Comparison of ENCODE assay signal across 18 mouse cellular contexts in the genomic region with DNA sequence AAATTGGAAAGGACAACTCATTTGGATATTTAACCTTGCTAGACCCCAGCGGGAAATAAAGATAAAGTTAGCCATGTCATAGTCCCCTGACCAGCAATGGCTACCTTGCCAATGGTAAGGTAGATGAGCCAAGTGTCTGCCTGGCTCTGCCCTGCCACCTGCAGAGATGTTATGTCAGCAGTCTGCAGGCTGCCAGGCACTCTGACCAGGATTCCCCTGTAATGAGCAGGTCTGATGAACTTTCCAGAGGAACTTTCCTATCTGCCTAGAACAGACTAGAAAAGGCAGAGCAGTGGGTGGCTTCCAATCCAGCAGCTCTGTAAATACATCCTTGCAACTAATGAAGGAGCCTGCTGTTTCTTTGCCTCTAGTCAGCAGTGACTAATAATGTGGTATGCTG. TPM values are rescaled to one million over a fixed set of nuclear protein-coding genes. Genes with fewer than 3 reads are reported as not detected.
A peak's percentile ranks its signal among the peaks of the same experiment; 100 is the strongest.
DNase-seq lines count a peak whose midpoint lies in the region; ATAC-seq and TF ChIP-seq lines count a peak whose summit lies in the region.
"Had no signal": no experiment of that assay in that cellular context is flagged by ENCODE, and none has a peak within 500 bp of the region (broad histone marks: within the 10 kb centered on the region; RNA-seq: fewer than 3 reads in every experiment).

No protein-coding gene starts in this region.

- no peak overlapping the region for H3K9ac ChIP-seq in hindbrain, embryonic 16.5 days (ENCODE audit: low read depth, low read length)
- H3K9ac ChIP-seq: stomach, embryonic 15.5 days had no signal

- no peak for ATAC-seq in hindbrain, embryonic 16.5 days
- ATAC-seq: forebrain, embryonic 16.5 days had no signal

- H3K4me2 ChIP-seq in hindbrain, embryonic 16.5 days (ENCODE audit: low read length) = no peak overlapping the region
- H3K4me2 ChIP-seq: heart, embryonic 11.5 days; stomach, embryonic 15.5 days had no signal

- no peak for TF ChIP-seq POLR2A in kidney, adult 2 months (IDR thresholded peaks at IDR 0.05; ENCODE audit: low read depth, low read length)
- no peak for TF ChIP-seq POLR2A in brain, embryonic 14.5 days (IDR thresholded peaks at IDR 0.05; ENCODE audit: borderline replicate concordance, extremely low read depth, insufficient read depth, insufficient read length, poor library complexity, severe bottlenecking)
- no peak for TF ChIP-seq POLR2A in cerebellum, adult 2 months (IDR thresholded peaks at IDR 0.05; ENCODE audit: borderline replicate concordance, insufficient read depth, low read length)

- H3K9me3 ChIP-seq in hindbrain, embryonic 16.5 days (ENCODE audit: control insufficient read depth, low read length) = no peaks in the 10 kb centered on the region
- H3K9me3 ChIP-seq: embryonic facial prominence, embryonic 10.5 days; megakaryocyte, embryonic 14.5 days; stomach, embryonic 15.5 days had no signal

- peak; percentile 82 for DNase-seq in kidney, adult 2 months
- DNase-seq in kidney, postnatal 4 days = no peak
- peak; percentile 20 for DNase-seq in brain, embryonic 14.5 days (ENCODE audit: low read depth)
- peak; percentile 73 to 83 for DNase-seq in cerebellum, adult 2 months
- peak; percentile 43 for DNase-seq in gastrocnemius, postnatal 25 days
- DNase-seq in thymus, postnatal 10 days (ENCODE audit: low spot score in 2 of 2) = no peak
- DNase-seq: adrenal gland, postnatal 10 days; layer of hippocampus, adult 9-11 months; lung, adult 18-20 months; retina, postnatal 1 day; thymus, postnatal 14 days had no signal

- no peak overlapping the region for H3K4me3 ChIP-seq in kidney, adult 2 months (ENCODE audit: insufficient read depth, low read depth, low read length)
- no peak overlapping the region for H3K4me3 ChIP-seq in cerebellum, adult 2 months (replicated peaks; ENCODE audit: insufficient read depth, low read depth, low read length)
- no peak overlapping the region for H3K4me3 ChIP-seq in hindbrain, embryonic 16.5 days (ENCODE audit: low read length)
- H3K4me3 ChIP-seq: embryonic facial prominence, embryonic 10.5 days; erythroblast, embryonic 14.5 days; megakaryocyte, embryonic 14.5 days; stomach, embryonic 15.5 days had no signal

- H3K27me3 ChIP-seq in kidney, adult 2 months (replicated peaks; ENCODE audit: control insufficient read depth, insufficient read depth, low read length) = no peaks in the 10 kb centered on the region
- H3K27me3 ChIP-seq in cerebellum, adult 2 months (ENCODE audit: control insufficient read depth, insufficient read depth, low read length) = no peaks in the 10 kb centered on the region
- H3K27me3 ChIP-seq in hindbrain, embryonic 16.5 days (replicated peaks; ENCODE audit: control insufficient read depth, insufficient read depth, low read length) = no peaks in the 10 kb centered on the region
- H3K27me3 ChIP-seq: megakaryocyte, embryonic 14.5 days; stomach, embryonic 15.5 days had no signal

- peaks cover 3% of the 10 kb centered on the region; the same call in 1 of the 2 replicates for H3K4me1 ChIP-seq in kidney, adult 2 months (ENCODE audit: control insufficient read depth, insufficient read depth, low read length)
- H3K4me1 ChIP-seq in cerebellum, adult 2 months (ENCODE audit: control insufficient read depth, insufficient read depth, low read length) = peaks cover 7% of the 10 kb centered on the region; the same call in 1 of the 2 replicates
- H3K4me1 ChIP-seq in hindbrain, embryonic 16.5 days (ENCODE audit: control insufficient read depth, insufficient read depth, low read depth, low read length) = no peaks in the 10 kb centered on the region

- no peaks in the 10 kb centered on the region; the same call in 1 of the 2 replicates for H3K36me3 ChIP-seq in kidney, adult 2 months (ENCODE audit: control insufficient read depth, insufficient read depth, low read length)
- peaks cover 11% of the 10 kb centered on the region for H3K36me3 ChIP-seq in hindbrain, embryonic 16.5 days (ENCODE audit: control insufficient read depth, insufficient read depth, low read length)

- 50% methylated on average over 1 of the region's 1 CpGs for WGBS in kidney, adult 2 months
- 6% methylated on average over 1 of the region's 1 CpGs for WGBS in cerebellum, adult 2 months
- 91% methylated on average over 1 of the region's 1 CpGs for WGBS in hindbrain, embryonic 16.5 days

- peak overlapping the region; percentile 7; the same call in 1 of the 2 replicates for H3K27ac ChIP-seq in kidney, adult 2 months (ENCODE audit: insufficient read depth, low read depth, low read length)
- no peak overlapping the region for H3K27ac ChIP-seq in cerebellum, adult 2 months (ENCODE audit: insufficient read depth, low read length)
- H3K27ac ChIP-seq in hindbrain, embryonic 16.5 days (ENCODE audit: low read depth, low read length) = no peak overlapping the region
- H3K27ac ChIP-seq: embryonic facial prominence, embryonic 10.5 days; stomach, embryonic 15.5 days had no signal

- no peak for TF ChIP-seq CTCF in kidney, adult 2 months (conservative IDR thresholded peaks at IDR 0.05; ENCODE audit: insufficient read depth, insufficient read length, low read depth, low read length)
- no peak for TF ChIP-seq CTCF in brain, embryonic 14.5 days (IDR thresholded peaks at IDR 0.05; ENCODE audit: borderline replicate concordance, extremely low read depth, insufficient read depth, insufficient read length)
- TF ChIP-seq CTCF in cerebellum, adult 2 months (IDR thresholded peaks at IDR 0.05; ENCODE audit: borderline replicate concordance, insufficient read depth, low read depth, low read length) = no peak

RNA-seq across cellular contexts. Expression of gene Iqcg, which starts 41.1 kb away (rescaled TPM):
- polyA plus RNA-seq in kidney, adult 2 months (2012; rRNA removed) = 2.8 and 3.8 TPM in 2 replicates
- 1.4 and 2.7 TPM in 2 replicates for polyA plus RNA-seq in brain, embryonic 14.5 days (2012; rRNA removed)
- 1.7 and 2.2 TPM in 2 replicates for polyA plus RNA-seq in cerebellum, adult 2 months (2012; rRNA removed)
- 1 to 10 TPM; 2.7 to 3.7 TPM for total RNA-seq in gastrocnemius, postnatal 25 days (2021)
- 7.5 and 7.9 TPM in 2 replicates for polyA plus RNA-seq in hindbrain, embryonic 16.5 days (2015; fragmentation: Nextera tagmentation; extraction: Ambion mirVana)

RNA-seq across cellular contexts. Expression of gene Rpl35a, which starts 41.3 kb away (rescaled TPM):
- 307 and 414 TPM in 2 replicates for polyA plus RNA-seq in kidney, adult 2 months (2012; rRNA removed)
- 746 and 817 TPM in 2 replicates for polyA plus RNA-seq in brain, embryonic 14.5 days (2012; rRNA removed)
- polyA plus RNA-seq in cerebellum, adult 2 months (2012; rRNA removed) = 590 and 665 TPM in 2 replicates
- 100 to 1,000 TPM; 203 to 249 TPM for total RNA-seq in gastrocnemius, postnatal 25 days (2021)
- 370 and 392 TPM in 2 replicates for polyA plus RNA-seq in hindbrain, embryonic 16.5 days (2015; fragmentation: Nextera tagmentation; extraction: Ambion mirVana)

RNA-seq across cellular contexts. Expression of gene Lmln, which starts 47.4 kb away (rescaled TPM):
- 3.1 and 4.8 TPM in 2 replicates for polyA plus RNA-seq in kidney, adult 2 months (2012; rRNA removed)
- 5.8 and 9.6 TPM in 2 replicates for polyA plus RNA-seq in brain, embryonic 14.5 days (2012; rRNA removed)
- 12.2 and 14.1 TPM in 2 replicates for polyA plus RNA-seq in cerebellum, adult 2 months (2012; rRNA removed)
- 1 to 10 TPM; 1.8 to 2.6 TPM for total RNA-seq in gastrocnemius, postnatal 25 days (2021)
- 3.2 and 4.1 TPM in 2 replicates for polyA plus RNA-seq in hindbrain, embryonic 16.5 days (2015; fragmentation: Nextera tagmentation; extraction: Ambion mirVana)

Comparison
In these comparisons a context has a peak if more than half of its experiments do, and no peak if none do; other contexts are left out.
1. DNase-seq: peak in kidney, adult 2 months (single experiment), brain, embryonic 14.5 days (single experiment), cerebellum, adult 2 months (2 of 2) and gastrocnemius, postnatal 25 days (single experiment); none in kidney, postnatal 4 days (0 of 2) and thymus, postnatal 10 days (0 of 2).